Mouse (Mus musculus): ENCODE data around the gene Tia1.

GRCm38 (mm10) chr6:86395969-86396368 lies 8.1 kb upstream of the Tia1 start:
- no peak for TF ChIP-seq CTCF (IDR thresholded peaks at IDR 0.05; ENCODE audit: low read depth)
- no peak for TF ChIP-seq EP300 (IDR thresholded peaks at IDR 0.05; ENCODE audit: low read depth)
